Mouse (Mus musculus) limb, embryonic 14.5 days (tissue): ENCODE results near the gene Scn2a. TPM values are rescaled to one million over a fixed set of nuclear protein-coding genes. Genes with fewer than 3 reads are reported as not detected.

Experiments
- ATAC-seq: fragments of 200-750 bp; cut with Nextera tagmentation; 2 replicates; pipeline ENCODE4 v1.8.0; 2017; ENCODE audit warnings: low read depth, moderate number of reproducible peaks, moderate TSS enrichment; ENCODE audit not compliant: low FRiP score
- DNase-seq: peaks from one replicate; pipeline ENCODE4 v3.0.0-alpha.2; 2015; ENCODE audit warnings: low spot score
- H3K27ac ChIP-seq: fragments of 300-500 bp; sonication (generic); replicated peaks from 2 replicates; pipeline ENCODE4 v1.5.1; 2014; ENCODE audit warnings: low read depth, mild to moderate bottlenecking, low read length, moderate library complexity, mixed read lengths
- H3K27me3 ChIP-seq: fragments of 300-500 bp; sonication (generic); 2 replicates; pipeline ENCODE4 v1.6.1; 2014; ENCODE audit warnings: low read length, mixed read lengths; ENCODE audit not compliant: control insufficient read depth, insufficient read depth
- H3K36me3 ChIP-seq: fragments of 300-500 bp; sonication (generic); 2 replicates; pipeline ENCODE4 v1.6.1; 2014; ENCODE audit warnings: mild to moderate bottlenecking, low read length, moderate library complexity, mixed read lengths; ENCODE audit not compliant: control insufficient read depth, insufficient read depth
- H3K4me1 ChIP-seq: fragments of 300-500 bp; sonication (generic); 2 replicates; pipeline ENCODE4 v1.6.1; 2014; ENCODE audit warnings: antibody characterized with exemption, low read length, mixed read lengths; ENCODE audit not compliant: control insufficient read depth, insufficient read depth
- H3K4me2 ChIP-seq: fragments of 300-500 bp; sonication (generic); replicated peaks from 2 replicates; pipeline ENCODE4 v1.6.1; 2014; ENCODE audit warnings: low read depth, mild to moderate bottlenecking, low read length, moderate library complexity; ENCODE audit not compliant: severe bottlenecking
- H3K4me3 ChIP-seq: fragments of 300-500 bp; sonication (generic); replicated peaks from 2 replicates; pipeline ENCODE4 v1.5.1; 2014; ENCODE audit warnings: low read length
- H3K9ac ChIP-seq: fragments of 300-500 bp; sonication (generic); 2 replicates; pipeline ENCODE4 v1.6.1; 2014; ENCODE audit warnings: mild to moderate bottlenecking, low read depth, low read length, moderate library complexity; ENCODE audit not compliant: severe bottlenecking
- H3K9me3 ChIP-seq: fragments of 300-500 bp; sonication (generic); 2 replicates; pipeline ENCODE4 v1.6.1; 2016; ENCODE audit warnings: low read length; ENCODE audit not compliant: control insufficient read depth
- POLR2A ChIP-seq: fragments of 200-500 bp; IDR thresholded peaks from 2 replicates; pipeline ENCODE4 v1.8.0; 2012; ENCODE audit warnings: inconsistent platforms, mild to moderate bottlenecking, moderate library complexity, borderline replicate concordance; ENCODE audit not compliant: insufficient read depth, insufficient read length; ENCODE audit errors: extremely low read depth
- WGBS: fragments of 180-500 bp; shearing (Covaris S2); extraction: QIAGEN DNeasy Blood & Tissue Kit; methylation state at CpG from one replicate; pipeline ENCODE4 v1.1.7; 2014; 5-methylcytosine and 5-hydroxymethylcytosine counted together
- polyA plus RNA-seq, 2 experiments: library from polyadenylated mRNA; depleted of rRNA in 1 of 2; stranded (reverse) in 1 of 2; unstranded in 1 of 2; fragments of >200 nt; fragmentation: Nextera tagmentation in 1 of 2; extraction: Ambion mirVana in 1 of 2; gene quantifications; 2 replicates each; pipeline versions ENCODE4 v1.2.1 to v1.2.3; 2012 to 2014

The Scn2a gene
- polyA plus RNA-seq, 2 experiments = 3.2 to 5.3 TPM

- Histone ChIP-seq H3K9ac (no peak overlapping the region), H3K4me1 (no peaks in the 10 kb centered on the region), H3K9me3 (no peaks in the 10 kb centered on the region), H3K27me3 (no peaks in the 10 kb centered on the region), H3K27ac (no peak overlapping the region), H3K4me2 (no peak overlapping the region), H3K4me3 (no peak overlapping the region), H3K36me3 (no peaks in the 10 kb centered on the region)
- 37% methylated on average over 1 of the region's 1 CpGs for WGBS
- DNase-seq (no peak), ATAC-seq (no peak)
- no peak for TF ChIP-seq POLR2A
Measured at GRCm38 (mm10) chr2:65664481-65664880, 43.9 kb downstream of the Scn2a start.

- no peak for TF ChIP-seq POLR2A
- H3K4me3 ChIP-seq = no peak overlapping the region
Measured at GRCm38 (mm10) chr2:65665180-65665579, 44.6 kb downstream of the Scn2a start.

GRCm38 (mm10) chr2:65667590-65668436 lies 47.2 kb downstream of the Scn2a start:
- DNase-seq (no peak), ATAC-seq (0 out of 2 replicates have a peak, but pooled peaks have one; percentile 8)
- no peaks in the 10 kb centered on the region for H3K9me3 ChIP-seq
- 0 out of 2 replicates have a peak overlapping the region, but pooled peaks have one; percentile 5 for H3K9ac ChIP-seq
- H3K4me3 ChIP-seq = peak overlapping the region; percentile 36
- 53% methylated on average over 18 of the region's 18 CpGs for WGBS
- no peaks in the 10 kb centered on the region for H3K27me3 ChIP-seq
- H3K4me1 ChIP-seq = no peaks in the 10 kb centered on the region
- H3K4me2 ChIP-seq = peak overlapping the region; percentile 53
- TF ChIP-seq POLR2A = no peak
- no peak overlapping the region for H3K27ac ChIP-seq
- no peaks in the 10 kb centered on the region for H3K36me3 ChIP-seq

More at GRCm38 (mm10) chr2:65665180-65665579, 44.6 kb downstream of the Scn2a start:
- Histone ChIP-seq H3K9me3 (no peaks in the 10 kb centered on the region), H3K27ac (no peak overlapping the region), H3K27me3 (no peaks in the 10 kb centered on the region), H3K36me3 (no peaks in the 10 kb centered on the region), H3K9ac (no peak overlapping the region), H3K4me2 (no peak overlapping the region), H3K4me1 (no peaks in the 10 kb centered on the region)
- 35% methylated on average over 4 of the region's 4 CpGs for WGBS
- ATAC-seq (no peak), DNase-seq (no peak)

- 14% methylated on average over 12 of the region's 12 CpGs for WGBS
- Histone ChIP-seq H3K27ac (no peak overlapping the region), H3K9me3 (no peaks in the 10 kb centered on the region), H3K9ac (peak overlapping the region; percentile 43; the same call in 1 of the 2 replicates), H3K27me3 (no peaks in the 10 kb centered on the region), H3K4me1 (no peaks in the 10 kb centered on the region), H3K4me3 (peak overlapping the region; percentile 36), H3K36me3 (no peaks in the 10 kb centered on the region), H3K4me2 (peak overlapping the region; percentile 53)
- ATAC-seq = peak; percentile 96
- no peak for TF ChIP-seq POLR2A
- DNase-seq = peak; percentile 92
Measured at GRCm38 (mm10) chr2:65668437-65669135, 48.0 kb downstream of the Scn2a start.

- Histone ChIP-seq H3K4me1 (no peaks in the 10 kb centered on the region), H3K9me3 (no peaks in the 10 kb centered on the region), H3K36me3 (no peaks in the 10 kb centered on the region), H3K4me3 (no peak overlapping the region), H3K4me2 (no peak overlapping the region), H3K27ac (no peak overlapping the region), H3K27me3 (no peaks in the 10 kb centered on the region), H3K9ac (no peak overlapping the region)
- ATAC-seq = no peak
- DNase-seq = no peak
- TF ChIP-seq POLR2A = no peak
- WGBS = 71% methylated on average over 8 of the region's 8 CpGs
Measured at GRCm38 (mm10) chr2:65669561-65669960, 49.0 kb downstream of the Scn2a start.
